Mouse (Mus musculus) urinary bladder, postnatal 36 days (tissue): ENCODE results near the gene Prdx6.

Experiments
- DNase-seq, 2 experiments: peaks; one replicate each; pipeline ENCODE4 v3.0.0; 2022; ENCODE audit warnings: low spot score in 2 of 2, mixed read lengths in 1 of 2

Prdx6 gene

DNA sequence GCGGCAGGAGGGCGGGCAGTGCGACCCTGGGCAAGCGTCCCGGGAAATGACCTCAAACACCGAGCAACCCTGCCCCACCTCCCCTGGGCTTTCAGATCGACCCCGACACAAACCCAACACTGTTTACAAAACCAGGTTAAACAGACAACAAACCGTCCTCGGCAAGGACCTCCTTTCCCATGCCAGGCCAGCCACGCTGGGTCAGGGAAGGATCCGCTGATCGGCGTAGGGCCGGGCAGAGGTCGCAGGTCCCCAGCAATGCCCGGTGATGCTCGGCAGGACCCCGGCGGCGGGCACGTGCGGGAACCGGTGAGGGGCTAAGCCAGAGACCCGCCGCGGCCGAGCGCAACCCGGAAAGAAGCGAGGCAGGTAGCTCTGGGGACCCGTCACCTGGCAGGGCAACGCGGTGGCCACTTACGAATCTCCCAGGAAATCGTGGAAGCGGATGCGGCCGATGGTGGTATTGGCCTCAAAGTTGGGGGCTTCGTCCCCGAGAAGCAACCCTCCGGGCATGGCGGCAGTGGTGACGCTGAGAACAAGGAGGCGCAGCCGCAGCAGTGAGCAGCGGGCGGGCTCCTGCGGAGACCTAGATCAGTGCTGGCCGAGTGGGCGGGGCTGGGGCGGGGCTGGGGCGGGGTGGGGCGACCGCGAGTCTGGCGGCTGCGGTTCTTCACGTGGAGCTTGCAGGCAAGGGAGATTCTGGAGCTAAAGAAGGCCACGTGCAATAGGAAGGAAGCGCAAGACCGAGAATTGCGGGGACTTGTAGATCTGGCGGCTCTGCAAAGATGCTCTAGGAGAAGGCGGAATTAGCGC lies at the start of gene Prdx6:
Gene Prdx6 (minus strand): TSS at position 616 of the 813 bp plus-strand sequence.
- peak; percentile 64 to 81 for DNase-seq

- DNase-seq, result no peak
Observed at GRCm38 (mm10) chr1:161288256-161288655, 37.2 kb upstream of the Prdx6 start.

- peak; percentile 52 to 62 for DNase-seq
Observed at GRCm38 (mm10) chr1:161286726-161287310, 35.8 kb upstream of the Prdx6 start.

DNA sequence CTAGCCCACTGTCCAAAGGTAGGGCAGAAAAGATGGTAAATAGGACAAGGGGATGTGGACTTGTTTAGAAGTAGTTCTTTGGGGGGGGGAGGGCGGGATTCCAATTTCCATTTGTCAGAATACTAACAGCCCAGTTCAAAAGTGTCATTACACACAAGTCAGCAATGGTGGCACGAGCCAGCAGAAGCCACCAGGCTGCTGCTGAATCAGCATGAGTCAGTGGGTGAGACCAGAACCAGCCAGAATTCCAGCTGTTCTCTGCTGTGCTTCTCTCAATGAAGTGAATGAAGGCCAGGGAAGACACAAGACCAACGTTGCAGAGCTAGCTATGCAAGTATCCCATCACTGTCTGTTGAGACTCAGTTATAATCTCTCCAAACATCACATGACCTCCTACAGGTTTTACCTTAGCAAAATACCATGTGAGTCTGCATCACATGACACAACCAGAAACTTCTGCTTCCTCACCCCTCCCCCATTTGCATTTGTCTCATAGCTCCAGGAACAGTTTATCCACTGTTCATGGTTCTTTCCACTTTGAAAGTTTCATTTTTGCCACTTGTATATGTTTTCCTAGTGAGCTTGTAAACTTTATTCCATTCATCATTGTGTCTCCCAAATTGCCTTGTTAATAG lies 30.2 kb upstream of the Prdx6 start:
- no peak for DNase-seq

GRCm38 (mm10) chr1:161279244-161279908 lies 28.4 kb upstream of the Prdx6 start:
- no peak for DNase-seq

DNA sequence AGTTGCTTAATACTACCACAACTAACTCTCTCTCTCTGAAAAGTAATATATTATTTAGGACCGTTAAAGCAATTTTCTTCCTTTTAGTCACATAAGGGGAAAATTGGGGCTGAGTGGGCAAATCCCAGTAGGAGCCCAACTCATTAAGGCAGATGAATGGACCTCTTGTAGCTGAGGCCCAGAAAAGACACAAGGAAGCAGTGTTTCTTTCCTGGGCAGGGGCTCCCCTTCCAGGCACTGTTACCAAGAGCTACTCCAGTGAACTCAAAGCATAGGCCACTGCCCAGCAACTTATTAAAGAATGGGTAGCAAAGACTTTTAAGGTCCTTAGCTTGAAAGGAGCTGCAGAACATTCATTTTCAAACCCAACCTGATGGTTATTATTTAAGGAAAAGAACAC lies 22.5 kb upstream of the Prdx6 start:
- no peak for DNase-seq

DNA sequence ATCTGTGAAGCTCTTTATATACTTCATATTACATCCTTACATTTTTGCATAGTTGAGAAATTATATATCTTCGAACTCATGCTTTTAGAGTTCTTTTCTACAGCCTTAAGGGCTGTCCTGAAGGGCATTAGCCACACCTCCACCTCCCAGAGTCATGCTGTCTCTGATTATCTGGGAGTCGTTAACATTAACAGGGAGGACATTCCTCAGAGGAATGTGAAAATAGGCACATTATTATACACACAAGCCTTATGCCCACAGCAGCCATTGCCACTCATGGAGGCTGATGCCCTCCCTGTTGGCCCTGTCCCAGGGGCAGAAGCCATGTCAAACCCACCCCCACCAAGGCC lies 20.4 kb upstream of the Prdx6 start:
- DNase-seq, result no peak

- DNase-seq, result no peak
Observed at GRCm38 (mm10) chr1:161270776-161271460, 19.9 kb upstream of the Prdx6 start.

DNA sequence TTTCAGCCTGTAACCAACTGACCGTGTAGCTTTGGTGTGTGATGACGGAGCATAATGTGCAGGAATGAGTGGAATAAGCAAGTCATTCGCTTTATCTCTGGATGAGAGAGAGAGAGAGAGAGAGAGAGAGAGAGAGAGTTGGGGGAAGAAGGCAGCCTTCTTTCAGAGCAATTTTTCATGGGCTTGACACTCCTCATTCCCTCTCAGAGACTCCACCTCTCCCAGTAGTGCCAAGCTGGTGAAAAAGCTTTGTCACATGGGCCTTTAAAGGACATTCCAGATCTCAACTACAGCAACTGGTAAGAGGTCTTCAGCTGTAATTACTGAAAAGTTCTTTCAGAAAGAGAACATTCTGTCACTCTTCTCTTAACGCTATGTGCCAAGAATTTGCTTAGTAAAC lies 18.3 kb upstream of the Prdx6 start:
- DNase-seq, result peak in 1 of 2 experiments; percentile 12

DNA sequence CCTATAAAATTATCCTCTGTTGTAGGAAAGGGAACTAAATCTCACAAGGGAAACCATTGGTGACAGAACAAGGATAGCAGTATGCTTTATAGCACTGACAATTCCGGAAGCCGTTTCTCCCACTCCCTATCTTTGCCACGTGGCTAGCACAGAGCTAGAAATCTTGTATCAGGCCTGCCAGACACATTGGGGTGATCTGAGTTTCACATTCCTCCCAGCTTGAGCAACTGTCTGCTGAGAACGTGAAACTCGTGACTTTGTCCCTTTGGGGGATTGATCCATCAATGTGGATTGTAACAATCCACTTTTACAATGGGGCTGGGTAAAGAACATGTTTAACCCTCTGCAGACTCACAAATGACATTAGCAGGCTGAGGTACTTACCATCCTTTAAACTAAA lies 17.9 kb upstream of the Prdx6 start:
- DNase-seq, result peak in 1 of 2 experiments; percentile 43

GRCm38 (mm10) chr1:161268116-161268515 lies 17.1 kb upstream of the Prdx6 start:
- DNase-seq, result no peak

GRCm38 (mm10) chr1:161264961-161265360 lies 13.9 kb upstream of the Prdx6 start:
- DNase-seq, result peak in 1 of 2 experiments; percentile 36

DNA sequence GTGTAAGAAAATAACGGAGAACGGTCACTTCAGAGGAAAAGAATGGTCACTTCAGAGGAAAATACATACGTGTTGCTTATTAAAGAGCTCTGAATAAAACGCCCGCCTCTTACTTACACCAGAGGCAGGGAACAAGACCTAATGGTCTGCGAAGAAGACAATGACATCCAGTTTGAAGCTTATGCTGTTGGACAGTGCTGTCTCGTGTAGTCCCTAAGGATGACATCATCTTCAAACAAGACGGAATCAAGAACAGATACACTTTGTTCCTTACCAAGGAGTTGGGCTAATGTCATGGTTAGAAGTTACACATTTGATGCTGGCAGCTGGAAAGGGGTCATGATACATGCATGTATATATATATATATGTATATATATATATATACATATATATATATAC lies 12.6 kb upstream of the Prdx6 start:
- DNase-seq, result no peak

DNA sequence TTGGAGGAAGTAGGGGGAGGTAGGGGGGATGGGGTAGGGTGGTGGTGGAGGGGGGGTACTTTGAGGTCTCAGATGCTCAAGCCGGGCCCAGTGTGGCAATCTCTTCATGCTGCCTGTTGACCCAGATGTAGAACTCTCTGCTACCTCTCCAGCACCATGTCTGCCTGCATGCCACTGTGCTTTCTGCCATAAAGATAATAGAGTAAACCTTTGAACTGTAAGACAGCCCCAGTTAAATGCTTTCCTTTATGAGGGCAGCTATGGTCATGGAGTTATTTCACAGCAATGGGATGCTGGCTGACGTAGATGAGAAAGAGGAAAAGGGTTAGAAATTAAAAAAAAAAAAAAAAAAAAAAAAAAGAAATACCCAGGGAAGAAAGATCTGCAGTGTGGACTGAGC lies 11.5 kb upstream of the Prdx6 start:
- DNase-seq, result no peak

DNA sequence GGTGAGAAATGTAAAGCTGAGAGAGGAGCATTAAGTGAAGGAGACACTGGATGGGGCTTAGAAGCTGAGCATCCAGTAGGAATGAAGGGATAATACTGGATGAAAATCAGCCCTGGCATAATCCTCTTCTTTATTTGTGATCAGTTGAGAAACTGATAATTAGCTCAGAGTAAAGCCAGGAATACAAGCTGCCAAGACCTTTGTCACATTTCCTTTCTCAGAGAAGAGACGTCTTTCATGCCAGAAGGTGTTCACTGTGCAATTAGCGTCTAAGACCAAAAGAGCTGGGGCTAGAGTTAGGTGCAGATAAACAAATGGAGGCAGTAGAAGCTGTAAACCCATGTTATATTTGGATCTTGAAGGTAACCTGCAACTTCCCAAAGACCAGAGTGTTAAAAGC lies 9.7 kb upstream of the Prdx6 start:
- DNase-seq, result no peak

DNA sequence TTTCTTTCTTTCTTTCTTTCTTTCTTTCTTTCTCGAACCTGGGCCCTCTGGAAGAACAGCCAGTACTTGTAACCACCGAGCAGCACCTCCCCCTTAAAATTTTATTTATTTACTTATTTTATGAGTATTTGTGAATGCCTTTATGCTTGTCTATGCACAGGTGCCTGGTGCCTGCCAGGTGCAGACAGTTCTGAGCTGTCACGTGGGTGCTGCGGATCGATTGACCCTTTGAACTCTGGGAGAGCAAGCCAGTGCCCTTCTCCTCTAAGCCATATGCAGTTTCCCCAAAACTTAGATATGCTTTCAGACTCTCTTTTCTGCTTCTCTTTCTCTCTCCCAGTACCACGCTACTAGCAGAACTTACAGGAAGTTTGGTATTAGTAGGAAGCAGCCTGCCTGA lies 8.1 kb upstream of the Prdx6 start:
- no peak for DNase-seq

- no peak for DNase-seq
Observed at GRCm38 (mm10) chr1:161258331-161258730, 7.3 kb upstream of the Prdx6 start.

GRCm38 (mm10) chr1:161256918-161257317 lies 5.9 kb upstream of the Prdx6 start:
- no peak for DNase-seq

- DNase-seq, result no peak
Observed at GRCm38 (mm10) chr1:161254361-161254760, 3.3 kb upstream of the Prdx6 start.

GRCm38 (mm10) chr1:161252901-161253300 lies 1.9 kb upstream of the Prdx6 start:
- DNase-seq, result no peak

GRCm38 (mm10) chr1:161252365-161252764 lies 1.3 kb upstream of the Prdx6 start:
- no peak for DNase-seq
